Mouse (Mus musculus) left cerebral cortex, postnatal 4 days (tissue): ENCODE results near the gene Inpp5b. TPM values are rescaled to one million over a fixed set of nuclear protein-coding genes. Genes with fewer than 3 reads are reported as not detected.

Source experiments
- microRNA-seq: library from miRNA; unstranded; fragments of <30 nt; microRNA quantifications from one replicate; pipeline ENCODE4 v1.2.0, GENCODE M21; 2022
- total RNA-seq, 2 experiments: library from RNA; stranded (reverse); gene quantifications; 2 replicates each; pipeline ENCODE4 v1.2.3; 2021

Gene Inpp5b
- total RNA-seq, 2 experiments from 2014 or later = 30.4 to 33.6 TPM

Small RNA genes lying within 50 kb of the gene (microRNA-seq; reads per million reads assigned to microRNA genes)
- gene Gm24721 (not detected), gene Mir697 (not detected), gene Mir698 (1.2 reads per million)

Other genes starting within 250 kb of the Inpp5b start
- 1 to 10 TPM in 1 of 2 experiments, under 1 TPM in 1; 0.99 to 1.5 TPM for gene 3100002H09Rik, start 131.0 kb upstream of the Inpp5b start, total RNA-seq
- gene Pou3f1, start 85.0 kb upstream of the Inpp5b start, total RNA-seq = 10 to 100 TPM; 42.4 to 52.0 TPM
- 10 to 100 TPM; 16.5 to 20.2 TPM for gene Utp11, start 48.2 kb upstream of the Inpp5b start, total RNA-seq
- 1 to 10 TPM; 4.3 to 4.9 TPM for gene Fhl3, start 41.1 kb upstream of the Inpp5b start, total RNA-seq
- gene Sf3a3, start 27.1 kb upstream of the Inpp5b start, total RNA-seq = 10 to 100 TPM; 45.9 to 47.3 TPM
- 10 to 100 TPM; 25.0 to 27.2 TPM for gene Mtf1, start 60.3 kb downstream of the Inpp5b start, total RNA-seq
- 10 to 100 TPM; 40.6 to 45.8 TPM for gene Yrdc, start 108.8 kb downstream of the Inpp5b start, total RNA-seq
- gene 1110065P20Rik, start 109.3 kb downstream of the Inpp5b start, total RNA-seq = 10 to 100 TPM; 74.1 to 75.1 TPM
- gene Maneal, start 120.3 kb downstream of the Inpp5b start, total RNA-seq = 10 to 100 TPM; 48.8 to 52.5 TPM
- gene Epha10, start 139.0 kb downstream of the Inpp5b start, total RNA-seq = 10 to 100 TPM; 15.7 to 18.8 TPM
- 10 to 100 TPM; 16.3 to 18.6 TPM for gene 9930104L06Rik, start 195.2 kb downstream of the Inpp5b start, total RNA-seq
- 10 to 100 TPM; 10.6 to 11.3 TPM for gene Cdca8, start 197.5 kb downstream of the Inpp5b start, total RNA-seq
- gene Rspo1, start 244.6 kb downstream of the Inpp5b start, total RNA-seq = 1 to 10 TPM; 1.1 to 1.4 TPM